Mouse (Mus musculus): Measurements from ENCODE around the gene Trank1. TPM values are rescaled to one million over a fixed set of nuclear protein-coding genes. Genes with fewer than 3 reads are reported as not detected.

The Trank1 gene
- 0.12 and 0.34 TPM in 2 replicates for polyA plus RNA-seq (2014; fragmentation: Nextera tagmentation; extraction: Ambion mirVana)

DNA sequence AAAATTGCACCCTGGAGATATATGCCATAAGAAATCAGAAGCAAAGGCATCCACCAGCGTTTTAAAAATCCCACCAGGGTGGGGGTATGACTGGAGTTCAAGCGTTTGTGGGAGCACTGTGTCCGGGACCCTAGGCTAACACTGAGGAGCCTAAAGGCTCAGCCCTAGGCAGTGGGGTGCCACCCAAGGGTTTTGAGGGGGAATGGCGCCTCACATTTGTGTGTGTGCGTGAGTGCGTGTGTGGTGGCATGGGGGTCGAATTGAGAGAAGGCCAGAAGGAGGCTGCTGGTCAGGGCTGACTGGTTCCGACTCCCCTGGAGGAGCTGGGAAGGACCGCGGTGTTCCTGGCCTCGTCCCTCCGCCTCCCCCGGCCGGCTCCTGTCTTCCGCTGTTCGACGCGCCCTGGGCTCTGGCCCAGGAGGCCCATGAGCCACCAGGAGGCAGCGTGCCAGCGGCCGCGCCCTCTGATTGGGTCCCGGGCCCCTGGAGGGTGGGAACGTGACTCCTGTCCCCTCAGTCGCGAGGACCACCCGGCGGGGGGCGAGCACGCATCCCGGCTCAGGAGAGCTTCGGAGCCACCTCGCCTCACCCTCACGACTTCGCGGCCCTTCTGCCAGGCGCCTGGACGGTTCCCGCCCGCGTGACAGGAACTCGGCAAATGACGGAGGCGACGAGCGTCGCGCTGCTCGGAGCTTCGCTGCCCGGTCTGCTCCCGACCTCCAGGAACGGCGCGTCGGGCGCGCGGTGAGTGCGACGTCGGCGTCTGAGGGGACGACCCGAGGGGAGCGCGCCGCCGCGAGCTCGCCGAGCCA is at the start of gene Trank1:
Gene Trank1, plus strand, starts transcription at position 709 of the 812 bp plus-strand sequence.
- TF ChIP-seq CTCF (IDR thresholded peaks at IDR 0.05; ENCODE audit: low read depth): no peak
- Histone ChIP-seq H3K27ac (ENCODE audit: low read depth) (no peak within 1 kb of the TSS), H3K4me3 (ENCODE audit: low read depth, low read length) (peak within 1 kb of the TSS; percentile 45), H3K27me3 (ENCODE audit: insufficient read depth, low read length) (peaks cover 52% of the 10 kb centered on the region), H3K9ac (peak within 1 kb of the TSS; percentile 29; the same call in 1 of the 2 replicates), H3K36me3 (ENCODE audit: insufficient read depth) (no peaks in the 10 kb centered on the region), H3K9me3 (ENCODE audit: low read depth, low read length) (peaks cover 11% of the 10 kb centered on the region; the same call in 1 of the 2 replicates), H3K4me2 (peak within 1 kb of the TSS; percentile 81), H3K4me1 (ENCODE audit: insufficient read depth) (no peaks in the 10 kb centered on the region)
- ATAC-seq (ENCODE audit: insufficient read depth) (peak; percentile 77), DNase-seq (peak; percentile 57)
- WGBS: 9% methylated on average over 68 of the region's 72 CpGs

GRCm38 (mm10) chr9:111267998-111268397 is 43.5 kb upstream of the Trank1 start:
- Histone ChIP-seq H3K4me1 (ENCODE audit: insufficient read depth) (no peaks in the 10 kb centered on the region), H3K4me3 (ENCODE audit: low read depth, low read length) (no peak overlapping the region), H3K4me2 (no peak overlapping the region), H3K36me3 (ENCODE audit: insufficient read depth) (peaks cover 39% of the 10 kb centered on the region), H3K9me3 (ENCODE audit: low read depth, low read length) (no peaks in the 10 kb centered on the region), H3K9ac (no peak overlapping the region), H3K27me3 (ENCODE audit: insufficient read depth, low read length) (no peaks in the 10 kb centered on the region), H3K27ac (ENCODE audit: low read depth) (no peak overlapping the region)
- TF ChIP-seq CTCF (IDR thresholded peaks at IDR 0.05; ENCODE audit: low read depth): no peak
- DNase-seq: no peak
- WGBS: 96% methylated on average over 2 of the region's 2 CpGs
- no peak for ATAC-seq (ENCODE audit: insufficient read depth)

DNA sequence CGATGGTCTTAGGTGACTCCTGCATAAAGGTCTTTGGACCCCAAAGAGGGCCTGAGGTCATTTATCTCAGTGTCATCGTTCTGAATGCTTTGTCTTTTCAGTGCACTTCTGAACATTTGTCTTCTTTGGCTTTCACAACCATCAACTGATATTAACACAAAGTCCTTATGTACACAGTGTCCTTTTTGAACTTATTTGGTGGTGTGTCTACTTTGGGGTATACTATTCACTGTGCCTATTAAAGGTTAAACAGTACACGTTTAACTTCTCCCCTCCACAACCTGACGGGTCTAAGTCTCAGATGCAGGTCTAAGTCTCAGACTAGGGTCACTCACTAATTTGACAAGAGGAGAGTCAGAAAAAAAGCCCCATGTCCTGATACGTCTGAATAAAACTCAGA is 40.9 kb upstream of the Trank1 start:
- Histone ChIP-seq H3K9ac (peak overlapping the region; percentile 78), H3K4me2 (peak overlapping the region; percentile 69), H3K27me3 (ENCODE audit: insufficient read depth, low read length) (no peaks in the 10 kb centered on the region), H3K4me3 (ENCODE audit: low read depth, low read length) (peak overlapping the region; percentile 90), H3K27ac (ENCODE audit: low read depth) (peak overlapping the region; percentile 91), H3K36me3 (ENCODE audit: insufficient read depth) (peaks cover 35% of the 10 kb centered on the region), H3K9me3 (ENCODE audit: low read depth, low read length) (no peaks in the 10 kb centered on the region), H3K4me1 (ENCODE audit: insufficient read depth) (peaks cover 20% of the 10 kb centered on the region)
- 6% methylated on average over 5 of the region's 5 CpGs for whole genome bisulfite sequencing
- DNase-seq: no peak
- TF ChIP-seq CTCF (IDR thresholded peaks at IDR 0.05; ENCODE audit: low read depth): no peak
- ATAC-seq (ENCODE audit: insufficient read depth): no peak

- H3K36me3 ChIP-seq (ENCODE audit: insufficient read depth): peaks cover 38% of the 10 kb centered on the region
- H3K9ac ChIP-seq: peak overlapping the region; percentile 78
- H3K4me2 ChIP-seq: peak overlapping the region; percentile 69
- ATAC-seq (ENCODE audit: insufficient read depth) (peak; percentile 65), DNase-seq (no peak)
- no peaks in the 10 kb centered on the region for H3K27me3 ChIP-seq (ENCODE audit: insufficient read depth, low read length)
- H3K9me3 ChIP-seq (ENCODE audit: low read depth, low read length): no peaks in the 10 kb centered on the region
- peaks cover 24% of the 10 kb centered on the region for H3K4me1 ChIP-seq (ENCODE audit: insufficient read depth)
- WGBS: under 1% methylated on average over 32 of the region's 32 CpGs
- H3K4me3 ChIP-seq (ENCODE audit: low read depth, low read length): peak overlapping the region; percentile 90
- no peak for TF ChIP-seq CTCF (IDR thresholded peaks at IDR 0.05; ENCODE audit: low read depth)
- peak overlapping the region; percentile 91 for H3K27ac ChIP-seq (ENCODE audit: low read depth)
Observed at GRCm38 (mm10) chr9:111271056-111271433, 40.5 kb upstream of the Trank1 start.

DNA sequence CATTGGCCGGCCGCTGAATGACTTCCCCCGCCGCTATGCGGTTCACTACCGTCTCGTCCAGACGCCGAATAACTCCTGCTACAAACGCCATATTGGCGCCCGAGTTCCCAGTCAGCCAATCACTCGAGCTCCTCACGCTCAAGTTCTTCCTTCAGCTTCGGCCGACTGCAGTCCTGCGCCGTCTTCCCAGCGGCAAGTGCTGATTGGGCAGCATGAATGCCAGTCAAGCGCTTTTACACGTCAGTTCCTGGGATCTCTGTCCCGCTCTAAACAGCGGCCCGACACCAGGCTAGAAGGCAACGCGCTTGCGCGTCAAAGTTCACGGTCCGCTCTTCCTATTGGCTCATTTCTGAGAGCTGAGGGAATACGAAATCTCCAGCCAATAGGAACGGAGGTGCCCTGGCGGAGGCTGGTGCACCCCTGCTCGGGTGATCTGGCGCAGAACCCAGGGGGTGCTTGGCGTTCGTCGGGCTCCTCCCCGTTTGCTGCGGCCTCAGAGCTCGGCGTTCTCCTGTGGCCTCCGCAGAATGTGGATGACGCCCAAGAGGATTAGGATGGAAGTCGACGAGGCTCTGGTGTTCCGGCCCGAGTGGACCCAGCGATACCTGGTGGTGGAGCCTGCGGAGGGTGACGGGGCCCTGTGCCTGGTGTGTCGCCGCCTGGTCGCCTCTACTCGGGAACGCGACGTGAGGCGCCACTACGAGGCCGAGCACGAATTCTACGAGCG is 39.9 kb upstream of the Trank1 start, which contains the start of the genes Mlh1 and Epm2aip1:
Gene Mlh1, minus strand, starts transcription at position 358 of the 727 bp plus-strand sequence.
Gene Epm2aip1, plus strand, starts transcription at position 496 of the 727 bp plus-strand sequence.
- Histone ChIP-seq H3K9me3 (ENCODE audit: low read depth, low read length) (no peaks in the 10 kb centered on the region), H3K36me3 (ENCODE audit: insufficient read depth) (peaks cover 38% of the 10 kb centered on the region), H3K4me1 (ENCODE audit: insufficient read depth) (peaks cover 29% of the 10 kb centered on the region), H3K4me2 (peak within 1 kb of the TSS; percentile 91), H3K4me3 (ENCODE audit: low read depth, low read length) (peak within 1 kb of the TSS; percentile 90), H3K27me3 (ENCODE audit: insufficient read depth, low read length) (no peaks in the 10 kb centered on the region), H3K27ac (ENCODE audit: low read depth) (peak within 1 kb of the TSS; percentile 97), H3K9ac (peak within 1 kb of the TSS; percentile 91)
- under 1% methylated on average over 64 of the region's 64 CpGs for WGBS
- ATAC-seq (ENCODE audit: insufficient read depth) (peak; percentile 99), DNase-seq (peak; percentile 100)
- TF ChIP-seq CTCF (IDR thresholded peaks at IDR 0.05; ENCODE audit: low read depth): 0 out of 2 replicates have a peak, but pooled peaks have one; percentile 17

GRCm38 (mm10) chr9:111272356-111272755 is 39.2 kb upstream of the Trank1 start:
- H3K9me3 ChIP-seq (ENCODE audit: low read depth, low read length): no peaks in the 10 kb centered on the region
- DNase-seq (peak; percentile 34), ATAC-seq (ENCODE audit: insufficient read depth) (no peak)
- peak overlapping the region; percentile 91 for H3K4me2 ChIP-seq
- H3K27ac ChIP-seq (ENCODE audit: low read depth): peak overlapping the region; percentile 97
- H3K4me1 ChIP-seq (ENCODE audit: insufficient read depth): peaks cover 29% of the 10 kb centered on the region
- H3K36me3 ChIP-seq (ENCODE audit: insufficient read depth): peaks cover 35% of the 10 kb centered on the region
- peak overlapping the region; percentile 91 for H3K9ac ChIP-seq
- H3K27me3 ChIP-seq (ENCODE audit: insufficient read depth, low read length): no peaks in the 10 kb centered on the region
- H3K4me3 ChIP-seq (ENCODE audit: low read depth, low read length): peak overlapping the region; percentile 90
- TF ChIP-seq CTCF (IDR thresholded peaks at IDR 0.05; ENCODE audit: low read depth): no peak
- 4% methylated on average over 19 of the region's 19 CpGs for WGBS

Data from lung, embryonic 14.5 days (tissue).